Mouse (Mus musculus) heart, embryonic 11.5 days (tissue): ENCODE results near the gene Ctnnb1. TPM values are rescaled to one million over a fixed set of nuclear protein-coding genes. Genes with fewer than 3 reads are reported as not detected.

Source experiments
- ATAC-seq: fragments of 200-750 bp; cut with Nextera tagmentation; replicated peaks from 2 replicates; pipeline ENCODE4 v1.8.0; 2017; ENCODE audit warnings: moderate library complexity; ENCODE audit not compliant: insufficient number of reproducible peaks, low FRiP score, low TSS enrichment
- H3K27ac ChIP-seq: fragments of 300-500 bp; sonication (generic); 2 replicates; pipeline ENCODE4 v1.5.1; 2014; ENCODE audit warnings: mild to moderate bottlenecking, low read depth, low read length
- H3K27me3 ChIP-seq: fragments of 300-500 bp; sonication (generic); 2 replicates; pipeline ENCODE4 v1.6.1; 2014; ENCODE audit warnings: mild to moderate bottlenecking, low read length, mixed read lengths; ENCODE audit not compliant: control insufficient read depth, insufficient read depth
- H3K36me3 ChIP-seq: fragments of 300-500 bp; sonication (generic); 2 replicates; pipeline ENCODE4 v1.6.1; 2014; ENCODE audit warnings: mild to moderate bottlenecking, low read length, moderate library complexity, mixed read lengths; ENCODE audit not compliant: control insufficient read depth, insufficient read depth
- H3K4me1 ChIP-seq: fragments of 300-500 bp; sonication (generic); 2 replicates; pipeline ENCODE4 v1.6.1; 2014; ENCODE audit warnings: low read length; ENCODE audit not compliant: control insufficient read depth, insufficient read depth
- H3K4me2 ChIP-seq: fragments of 300-500 bp; sonication (generic); 2 replicates; pipeline ENCODE4 v1.6.1; 2014; ENCODE audit warnings: mild to moderate bottlenecking, moderate library complexity
- H3K4me3 ChIP-seq: fragments of 300-500 bp; sonication (generic); 2 replicates; pipeline ENCODE4 v1.5.1; 2014; ENCODE audit warnings: low read depth, low read length
- H3K9ac ChIP-seq: fragments of 300-500 bp; sonication (generic); 2 replicates; pipeline ENCODE4 v1.6.1; 2014; ENCODE audit warnings: mild to moderate bottlenecking, low read depth, low read length, moderate library complexity
- H3K9me3 ChIP-seq: fragments of 300-500 bp; sonication (generic); replicated peaks from 2 replicates; pipeline ENCODE4 v1.6.1; 2016; ENCODE audit warnings: low read length; ENCODE audit not compliant: control insufficient read depth
- WGBS: fragments of 180-500 bp; shearing (Covaris S2); extraction: QIAGEN DNeasy Blood & Tissue Kit; methylation state at CpG from one replicate; pipeline ENCODE4 v1.1.7; 2014; ENCODE audit not compliant: insufficient replicate concordance; 5-methylcytosine and 5-hydroxymethylcytosine counted together
- polyA plus RNA-seq: library from polyadenylated mRNA; unstranded; fragments of >200 nt; fragmentation: Nextera tagmentation; extraction: Ambion mirVana; gene quantifications from 2 replicates; pipeline ENCODE4 v1.2.1, GENCODE M21; 2014

Gene Ctnnb1
- polyA plus RNA-seq, 1 experiment from 2014 or later = 433 TPM

- H3K36me3 ChIP-seq = no peaks in the 10 kb centered on the region
Observed at GRCm38 (mm10) chr9:120943757-120944156, 14.7 kb downstream of the Ctnnb1 start.

GRCm38 (mm10) chr9:120944211-120944610 is 15.2 kb downstream of the Ctnnb1 start:
- ATAC-seq = no peak
- 68% methylated on average over 3 of the region's 3 CpGs for WGBS
- Histone ChIP-seq H3K4me3 (no peak overlapping the region), H3K9me3 (no peaks in the 10 kb centered on the region), H3K9ac (no peak overlapping the region), H3K4me1 (peaks cover 28% of the 10 kb centered on the region), H3K4me2 (no peak overlapping the region), H3K36me3 (no peaks in the 10 kb centered on the region), H3K27ac (no peak overlapping the region), H3K27me3 (no peaks in the 10 kb centered on the region)

More at GRCm38 (mm10) chr9:120943757-120944156, 14.7 kb downstream of the Ctnnb1 start:
- Histone ChIP-seq H3K9me3 (no peaks in the 10 kb centered on the region), H3K4me2 (no peak overlapping the region), H3K9ac (no peak overlapping the region), H3K4me3 (no peak overlapping the region), H3K4me1 (peaks cover 28% of the 10 kb centered on the region), H3K27me3 (no peaks in the 10 kb centered on the region), H3K27ac (no peak overlapping the region)
- WGBS = 75% methylated on average over 1 of the region's 1 CpGs
- ATAC-seq = no peak

GRCm38 (mm10) chr9:120946131-120946530 is 17.1 kb downstream of the Ctnnb1 start:
- H3K36me3 ChIP-seq = peaks cover 11% of the 10 kb centered on the region
- no peak for ATAC-seq
- WGBS = 82% methylated on average over 8 of the region's 8 CpGs

GRCm38 (mm10) chr9:120948832-120949231 is 19.8 kb downstream of the Ctnnb1 start:
- Histone ChIP-seq H3K27ac (no peak overlapping the region), H3K4me1 (peaks cover 13% of the 10 kb centered on the region; the same call in 1 of the 2 replicates)
- 90% methylated on average over 1 of the region's 1 CpGs for WGBS

More at GRCm38 (mm10) chr9:120946131-120946530, 17.1 kb downstream of the Ctnnb1 start:
- Histone ChIP-seq H3K4me1 (peaks cover 19% of the 10 kb centered on the region), H3K4me2 (no peak overlapping the region), H3K27me3 (no peaks in the 10 kb centered on the region), H3K9ac (no peak overlapping the region), H3K27ac (no peak overlapping the region), H3K9me3 (no peaks in the 10 kb centered on the region), H3K4me3 (no peak overlapping the region)

GRCm38 (mm10) chr9:120950761-120951160 is 21.7 kb downstream of the Ctnnb1 start:
- Histone ChIP-seq H3K4me2 (no peak overlapping the region), H3K27ac (no peak overlapping the region), H3K36me3 (peaks cover 54% of the 10 kb centered on the region), H3K9me3 (no peaks in the 10 kb centered on the region), H3K4me3 (no peak overlapping the region), H3K9ac (no peak overlapping the region), H3K4me1 (peaks cover 5% of the 10 kb centered on the region; the same call in 1 of the 2 replicates), H3K27me3 (no peaks in the 10 kb centered on the region)
- no peak for ATAC-seq
- 91% methylated on average over 12 of the region's 12 CpGs for WGBS

More at GRCm38 (mm10) chr9:120948832-120949231, 19.8 kb downstream of the Ctnnb1 start:
- Histone ChIP-seq H3K36me3 (peaks cover 35% of the 10 kb centered on the region), H3K9me3 (no peaks in the 10 kb centered on the region), H3K9ac (no peak overlapping the region), H3K27me3 (no peaks in the 10 kb centered on the region), H3K4me2 (no peak overlapping the region), H3K4me3 (no peak overlapping the region)
- ATAC-seq = no peak

GRCm38 (mm10) chr9:120951947-120952346 is 22.9 kb downstream of the Ctnnb1 start:
- H3K4me2 ChIP-seq = no peak overlapping the region
- H3K4me3 ChIP-seq = no peak overlapping the region
- H3K9ac ChIP-seq = no peak overlapping the region
- no peak overlapping the region for H3K27ac ChIP-seq
- H3K27me3 ChIP-seq = no peaks in the 10 kb centered on the region
- peaks cover 5% of the 10 kb centered on the region; the same call in 1 of the 2 replicates for H3K4me1 ChIP-seq
- 80% methylated on average over 3 of the region's 3 CpGs for WGBS
- no peak for ATAC-seq
- no peaks in the 10 kb centered on the region for H3K9me3 ChIP-seq
- peaks cover 64% of the 10 kb centered on the region for H3K36me3 ChIP-seq

- Histone ChIP-seq H3K36me3 (peaks cover 76% of the 10 kb centered on the region), H3K27me3 (no peaks in the 10 kb centered on the region), H3K4me2 (no peak overlapping the region), H3K4me3 (no peak overlapping the region), H3K9ac (no peak overlapping the region), H3K4me1 (peaks cover 24% of the 10 kb centered on the region), H3K9me3 (no peaks in the 10 kb centered on the region), H3K27ac (no peak overlapping the region)
- 89% methylated on average over 5 of the region's 5 CpGs for WGBS
- no peak for ATAC-seq
Observed at GRCm38 (mm10) chr9:120958051-120958450, 29.0 kb downstream of the Ctnnb1 start.

- ATAC-seq = no peak
- Histone ChIP-seq H3K4me3 (no peak overlapping the region), H3K36me3 (peaks cover 72% of the 10 kb centered on the region), H3K4me2 (no peak overlapping the region), H3K9me3 (no peaks in the 10 kb centered on the region), H3K4me1 (peaks cover 24% of the 10 kb centered on the region), H3K9ac (no peak overlapping the region), H3K27me3 (no peaks in the 10 kb centered on the region), H3K27ac (no peak overlapping the region)
- WGBS = 89% methylated on average over 6 of the region's 6 CpGs
Observed at GRCm38 (mm10) chr9:120958560-120958959, 29.5 kb downstream of the Ctnnb1 start.

- no peak for ATAC-seq
- no peak overlapping the region for H3K4me3 ChIP-seq
- H3K27ac ChIP-seq = no peak overlapping the region
- peaks cover 30% of the 10 kb centered on the region for H3K4me1 ChIP-seq
- H3K4me2 ChIP-seq = no peak overlapping the region
- H3K36me3 ChIP-seq = peaks cover 71% of the 10 kb centered on the region
- no peak overlapping the region for H3K9ac ChIP-seq
- H3K9me3 ChIP-seq = no peaks in the 10 kb centered on the region
- H3K27me3 ChIP-seq = no peaks in the 10 kb centered on the region
- WGBS = 80% methylated on average over 4 of the region's 4 CpGs
Observed at GRCm38 (mm10) chr9:120959225-120959624, 30.2 kb downstream of the Ctnnb1 start.
